Mouse (Mus musculus): ENCODE results near the gene Dtd1. TPM values are rescaled to one million over a fixed set of nuclear protein-coding genes. Genes with fewer than 3 reads are reported as not detected.

The Dtd1 gene
- polyA plus RNA-seq, 1 experiment = 49.0 TPM

- no peak for TF ChIP-seq POLR2A (IDR thresholded peaks at IDR 0.05; ENCODE audit: borderline replicate concordance, extremely low read depth, insufficient read depth, insufficient read length, poor library complexity, severe bottlenecking)
- no peak for TF ChIP-seq CTCF (IDR thresholded peaks at IDR 0.05; ENCODE audit: borderline replicate concordance, extremely low read depth, insufficient read depth, insufficient read length)
- DNase-seq (ENCODE audit: low read depth) = peak; percentile 65
These were observed 169.9 kb downstream of the Dtd1 start for GRCm38 (mm10) chr2:144769556-144769955.

- no peak for DNase-seq (ENCODE audit: low read depth)
- TF ChIP-seq CTCF (IDR thresholded peaks at IDR 0.05; ENCODE audit: borderline replicate concordance, extremely low read depth, insufficient read depth, insufficient read length) (no peak), POLR2A (IDR thresholded peaks at IDR 0.05; ENCODE audit: borderline replicate concordance, extremely low read depth, insufficient read depth, insufficient read length, poor library complexity, severe bottlenecking) (no peak)
These were observed 170.8 kb downstream of the Dtd1 start for GRCm38 (mm10) chr2:144770452-144770941.

DNA sequence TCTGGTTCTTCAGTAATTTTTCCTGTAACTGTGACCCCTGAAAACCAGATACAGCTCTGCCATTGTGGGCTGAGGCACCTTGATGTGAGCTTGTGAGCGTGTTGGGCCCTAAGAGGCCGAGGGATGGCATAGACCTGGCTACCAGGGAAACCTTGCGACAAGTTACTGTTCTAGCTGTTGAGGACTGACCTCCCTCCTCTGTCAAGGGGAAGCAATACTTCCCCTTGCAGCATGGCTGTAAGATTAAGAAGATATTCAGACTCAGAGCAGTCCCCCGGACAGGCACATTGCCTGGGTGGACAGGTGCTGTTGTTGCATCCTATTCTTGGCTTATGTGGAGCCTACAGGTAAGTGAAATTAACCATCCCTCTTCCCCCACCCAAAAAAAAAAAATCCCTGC, 172.1 kb downstream of the Dtd1 start:
- no peak for TF ChIP-seq POLR2A (IDR thresholded peaks at IDR 0.05; ENCODE audit: borderline replicate concordance, extremely low read depth, insufficient read depth, insufficient read length, poor library complexity, severe bottlenecking)
- no peak for TF ChIP-seq CTCF (IDR thresholded peaks at IDR 0.05; ENCODE audit: borderline replicate concordance, extremely low read depth, insufficient read depth, insufficient read length)
- DNase-seq (ENCODE audit: low read depth) = no peak

DNA sequence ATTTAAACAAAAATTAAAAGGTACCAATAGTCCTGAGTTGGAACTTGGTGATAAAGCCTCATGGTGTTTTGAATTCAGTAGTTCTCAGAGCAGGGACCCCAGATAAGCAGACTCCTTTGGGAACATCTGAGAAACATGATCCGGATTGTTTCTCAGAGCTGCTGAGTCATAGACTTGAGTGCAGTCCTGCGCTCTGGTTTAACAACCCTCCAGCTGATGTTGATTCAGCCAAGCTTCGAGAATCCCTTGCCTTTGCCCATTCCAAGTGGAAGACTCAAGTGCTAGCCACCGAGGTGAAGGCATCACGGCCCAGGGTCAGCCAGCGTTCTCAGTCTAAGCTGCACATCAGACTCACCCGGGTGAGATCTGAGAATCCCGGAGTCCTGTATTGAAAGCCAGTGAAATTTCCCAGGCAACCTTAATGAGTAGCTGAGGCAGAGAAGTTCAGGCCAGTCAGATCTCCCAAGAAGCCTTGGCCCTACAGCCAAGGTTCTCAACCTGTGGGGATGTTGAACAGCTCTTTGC, 175.0 kb downstream of the Dtd1 start:
- no peak for DNase-seq (ENCODE audit: low read depth)
- TF ChIP-seq POLR2A (IDR thresholded peaks at IDR 0.05; ENCODE audit: borderline replicate concordance, extremely low read depth, insufficient read depth, insufficient read length, poor library complexity, severe bottlenecking) = no peak
- TF ChIP-seq CTCF (IDR thresholded peaks at IDR 0.05; ENCODE audit: borderline replicate concordance, extremely low read depth, insufficient read depth, insufficient read length) = no peak

GRCm38 (mm10) chr2:144775626-144776025, 175.9 kb downstream of the Dtd1 start:
- TF ChIP-seq CTCF (IDR thresholded peaks at IDR 0.05; ENCODE audit: borderline replicate concordance, extremely low read depth, insufficient read depth, insufficient read length) (no peak), POLR2A (IDR thresholded peaks at IDR 0.05; ENCODE audit: borderline replicate concordance, extremely low read depth, insufficient read depth, insufficient read length, poor library complexity, severe bottlenecking) (no peak)
- DNase-seq (ENCODE audit: low read depth) = no peak

- TF ChIP-seq CTCF (IDR thresholded peaks at IDR 0.05; ENCODE audit: borderline replicate concordance, extremely low read depth, insufficient read depth, insufficient read length) = no peak
- TF ChIP-seq POLR2A (IDR thresholded peaks at IDR 0.05; ENCODE audit: borderline replicate concordance, extremely low read depth, insufficient read depth, insufficient read length, poor library complexity, severe bottlenecking) = no peak
- no peak for DNase-seq (ENCODE audit: low read depth)
These were observed 179.6 kb downstream of the Dtd1 start for GRCm38 (mm10) chr2:144779263-144779662.

GRCm38 (mm10) chr2:144780731-144781130, 181.0 kb downstream of the Dtd1 start:
- peak; percentile 22 for DNase-seq (ENCODE audit: low read depth)
- no peak for TF ChIP-seq POLR2A (IDR thresholded peaks at IDR 0.05; ENCODE audit: borderline replicate concordance, extremely low read depth, insufficient read depth, insufficient read length, poor library complexity, severe bottlenecking)
- TF ChIP-seq CTCF (IDR thresholded peaks at IDR 0.05; ENCODE audit: borderline replicate concordance, extremely low read depth, insufficient read depth, insufficient read length) = no peak

DNA sequence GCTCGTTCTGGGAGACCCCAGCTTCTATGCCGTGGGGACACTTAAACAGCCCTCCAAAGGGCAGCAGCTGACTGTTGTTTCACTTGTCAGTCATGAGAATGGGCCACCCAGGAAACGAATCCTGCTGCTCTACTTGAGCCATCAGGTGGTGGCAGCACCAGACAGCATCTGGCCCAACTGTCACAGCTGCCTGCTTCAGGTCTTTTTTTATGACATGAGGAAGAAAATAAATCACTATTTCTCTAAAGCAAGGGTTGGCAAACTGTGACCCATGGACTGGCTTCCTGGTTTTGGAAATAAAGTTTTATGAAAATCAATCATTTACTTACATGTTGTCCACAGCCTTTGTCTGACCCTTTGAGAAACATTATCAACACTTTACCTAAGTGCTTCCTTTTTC, 182.2 kb downstream of the Dtd1 start:
- DNase-seq (ENCODE audit: low read depth) = no peak
- TF ChIP-seq CTCF (IDR thresholded peaks at IDR 0.05; ENCODE audit: borderline replicate concordance, extremely low read depth, insufficient read depth, insufficient read length) (no peak), POLR2A (IDR thresholded peaks at IDR 0.05; ENCODE audit: borderline replicate concordance, extremely low read depth, insufficient read depth, insufficient read length, poor library complexity, severe bottlenecking) (no peak)

- DNase-seq (ENCODE audit: low read depth) = no peak
- TF ChIP-seq POLR2A (IDR thresholded peaks at IDR 0.05; ENCODE audit: borderline replicate concordance, extremely low read depth, insufficient read depth, insufficient read length, poor library complexity, severe bottlenecking) (no peak), CTCF (IDR thresholded peaks at IDR 0.05; ENCODE audit: borderline replicate concordance, extremely low read depth, insufficient read depth, insufficient read length) (no peak)
These were observed 182.8 kb downstream of the Dtd1 start for GRCm38 (mm10) chr2:144782481-144782880.

GRCm38 (mm10) chr2:144783190-144783589, 183.5 kb downstream of the Dtd1 start:
- TF ChIP-seq POLR2A (IDR thresholded peaks at IDR 0.05; ENCODE audit: borderline replicate concordance, extremely low read depth, insufficient read depth, insufficient read length, poor library complexity, severe bottlenecking) (no peak), CTCF (IDR thresholded peaks at IDR 0.05; ENCODE audit: borderline replicate concordance, extremely low read depth, insufficient read depth, insufficient read length) (no peak)
- DNase-seq (ENCODE audit: low read depth) = no peak

DNA sequence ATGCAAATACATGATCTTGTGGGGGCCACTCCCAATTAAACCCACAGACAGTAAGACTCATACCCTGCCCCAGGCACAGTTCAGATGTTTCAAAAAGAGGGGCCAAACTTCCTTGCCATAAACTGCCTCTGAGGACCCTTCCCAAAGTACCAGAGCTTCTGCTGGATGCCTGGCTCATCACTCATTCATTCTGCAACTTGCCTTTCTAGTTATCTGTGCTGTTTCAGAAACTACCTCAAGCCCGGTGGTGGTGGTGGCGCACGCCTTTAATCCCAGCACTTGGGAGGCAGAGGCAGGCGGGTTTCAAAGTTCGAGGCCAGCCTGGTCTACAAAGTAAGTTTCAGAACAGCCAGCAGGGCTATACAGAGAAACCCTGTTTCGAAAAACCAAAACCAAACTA, 184.1 kb downstream of the Dtd1 start:
- no peak for DNase-seq (ENCODE audit: low read depth)
- no peak for TF ChIP-seq CTCF (IDR thresholded peaks at IDR 0.05; ENCODE audit: borderline replicate concordance, extremely low read depth, insufficient read depth, insufficient read length)
- TF ChIP-seq POLR2A (IDR thresholded peaks at IDR 0.05; ENCODE audit: borderline replicate concordance, extremely low read depth, insufficient read depth, insufficient read length, poor library complexity, severe bottlenecking) = no peak

DNA sequence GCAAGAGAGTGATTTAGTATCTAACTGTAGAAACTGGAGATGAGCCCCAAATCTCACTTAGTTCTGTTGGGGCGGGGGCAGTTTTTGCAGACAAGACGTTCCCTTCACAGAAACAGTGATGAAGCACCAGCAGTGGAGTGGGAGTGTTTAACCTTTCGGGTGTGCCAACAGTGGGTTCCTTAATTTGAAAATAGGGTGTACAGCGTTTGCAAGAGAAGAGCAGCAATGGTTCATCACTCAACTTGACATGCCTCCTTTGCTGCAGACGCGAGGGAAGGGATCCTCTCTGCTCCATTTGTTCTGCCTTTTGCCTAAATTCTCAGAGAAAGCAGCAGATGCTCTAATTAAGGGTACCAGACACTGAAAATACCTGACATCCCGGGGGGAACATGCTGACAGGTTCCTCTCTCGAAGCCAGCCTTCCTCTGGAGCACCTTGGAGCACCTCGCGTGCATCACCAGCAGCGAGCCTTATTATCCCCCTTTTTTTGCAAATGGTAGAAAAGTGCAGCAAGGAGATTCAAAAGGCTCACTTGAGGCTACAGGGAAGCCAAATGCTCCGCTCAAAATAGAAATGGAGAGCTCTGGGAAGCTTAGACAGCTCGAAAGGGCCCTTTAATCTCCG, 192.1 kb downstream of the Dtd1 start:
- TF ChIP-seq CTCF (IDR thresholded peaks at IDR 0.05; ENCODE audit: borderline replicate concordance, extremely low read depth, insufficient read depth, insufficient read length) = no peak
- TF ChIP-seq POLR2A (IDR thresholded peaks at IDR 0.05; ENCODE audit: borderline replicate concordance, extremely low read depth, insufficient read depth, insufficient read length, poor library complexity, severe bottlenecking) = no peak
- peak; percentile 33 for DNase-seq (ENCODE audit: low read depth)
